Mouse (Mus musculus) heart, postnatal 0 days (tissue): ENCODE measurements around the gene Numa1.

Source experiments
- CTCF ChIP-seq: IDR thresholded peaks from 2 replicates; pipeline ENCODE4 v1.5.1; 2016; ENCODE audit warnings: antibody characterized with exemption, control low read depth, low read depth
- EP300 ChIP-seq: IDR thresholded peaks from 2 replicates; pipeline ENCODE4 v1.6.1; 2016; ENCODE audit warnings: antibody characterized with exemption, low read depth

DNA sequence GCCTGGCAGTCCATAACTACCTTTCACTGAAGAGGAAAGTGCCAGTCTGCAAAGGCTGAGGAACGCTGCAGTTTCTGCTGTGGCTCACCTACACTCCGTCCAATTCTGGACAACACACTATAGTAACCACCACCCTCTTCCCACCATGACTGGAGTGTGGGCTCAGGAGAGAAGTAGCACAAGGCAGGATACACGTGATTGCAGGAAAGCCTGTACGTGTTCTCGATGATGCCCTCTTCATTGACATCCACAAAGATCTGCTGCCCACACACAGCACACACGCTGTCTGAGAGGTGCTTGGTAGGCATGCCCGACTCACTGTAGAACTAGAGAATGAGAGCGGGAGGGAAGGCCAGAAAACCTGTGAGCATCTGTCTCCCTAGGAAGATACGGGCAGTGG, 89.9 kb downstream of the Numa1 start:
- TF ChIP-seq EP300: no peak
- no peak for TF ChIP-seq CTCF
